Mouse (Mus musculus): ENCODE measurements at regions not wholly inside any gene's neighbourhood (a gene's known extent, or its start where the extent isn't known, plus 50 kb on each side); places are given as distances from the start of the nearest gene placed in this dataset.

DNA sequence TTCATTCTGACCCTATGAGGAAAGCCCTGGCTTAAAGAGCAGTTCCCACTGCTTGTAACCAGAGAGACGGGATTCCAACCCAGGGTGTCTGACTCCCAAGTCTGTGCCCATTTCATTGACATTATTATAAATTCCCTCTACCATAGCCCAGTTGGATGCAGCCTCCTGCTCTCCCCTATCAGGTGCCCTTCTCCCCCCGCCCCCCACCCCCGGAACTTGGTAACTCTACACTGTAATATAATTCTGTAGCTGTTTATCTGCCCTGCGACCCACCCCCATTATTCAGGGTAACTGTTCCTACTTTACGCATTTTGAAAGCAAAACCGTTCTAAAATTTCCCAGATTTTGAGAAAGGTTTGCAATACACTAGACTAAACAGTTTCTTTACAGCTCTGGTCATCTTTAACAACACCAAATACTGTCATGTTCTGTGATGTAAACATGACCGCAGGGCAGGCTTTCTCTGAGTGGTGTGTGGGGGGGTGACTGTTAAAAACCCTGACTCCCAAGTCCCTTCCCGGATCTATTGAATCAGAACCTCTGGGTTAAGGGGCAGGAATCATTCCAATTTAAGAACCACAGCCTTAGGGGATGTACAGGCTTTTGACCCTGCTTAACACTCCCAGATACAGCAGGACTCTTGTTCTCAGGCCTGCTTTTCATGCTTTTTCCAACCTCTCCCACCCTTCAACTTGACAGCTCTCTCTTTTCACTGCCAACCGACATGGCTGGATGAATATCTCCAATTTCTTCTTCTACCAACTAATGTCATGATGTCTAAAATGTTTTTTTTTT, 283.8 kb downstream of the Dhx15 start:
- Histone ChIP-seq H3K9me3 (no peaks in the 10 kb centered on the region), H3K36me3 (replicated peaks) (no peaks in the 10 kb centered on the region), H3K27me3 (replicated peaks) (no peaks in the 10 kb centered on the region), H3K4me3 (no peak overlapping the region), H3K4me1 (no peaks in the 10 kb centered on the region), H3K4me2 (no peak overlapping the region), H3K27ac (no peak overlapping the region), H3K9ac (no peak overlapping the region)
- 88% methylated on average over 9 of the region's 9 CpGs for WGBS
- ATAC-seq (replicated peaks) = no peak

DNA sequence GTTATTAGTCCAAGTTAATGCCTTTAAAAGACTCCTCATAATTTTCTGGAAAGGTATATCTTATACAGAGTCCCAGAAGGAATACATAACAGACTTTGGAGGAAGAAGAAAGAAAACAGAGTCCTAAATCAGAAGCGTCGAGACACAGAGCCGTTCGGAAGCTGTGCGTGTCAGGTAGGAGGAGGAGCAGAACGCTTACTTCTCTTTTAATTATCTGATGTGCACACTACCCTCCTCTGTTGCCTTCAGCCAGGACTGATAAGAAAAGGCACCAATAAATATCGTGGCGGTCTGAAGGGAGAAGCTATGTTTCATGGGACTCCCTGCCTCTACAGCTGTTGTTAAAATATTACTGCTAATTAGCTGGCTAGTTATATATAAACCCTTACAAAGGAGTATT, 296.2 kb downstream of the Dhx15 start:
- Histone ChIP-seq H3K36me3 (replicated peaks) (no peaks in the 10 kb centered on the region), H3K4me3 (no peak overlapping the region), H3K4me2 (no peak overlapping the region), H3K9ac (no peak overlapping the region), H3K27ac (no peak overlapping the region), H3K9me3 (no peaks in the 10 kb centered on the region), H3K4me1 (no peaks in the 10 kb centered on the region), H3K27me3 (replicated peaks) (no peaks in the 10 kb centered on the region)
- ATAC-seq (replicated peaks) = no peak
- 67% methylated on average over 8 of the region's 8 CpGs for WGBS

GRCm38 (mm10) chr5:51891341-51891740, 299.0 kb downstream of the Dhx15 start:
- Histone ChIP-seq H3K27ac (no peak overlapping the region), H3K4me1 (no peaks in the 10 kb centered on the region), H3K36me3 (replicated peaks) (no peaks in the 10 kb centered on the region), H3K9ac (no peak overlapping the region), H3K4me2 (no peak overlapping the region), H3K27me3 (replicated peaks) (no peaks in the 10 kb centered on the region), H3K4me3 (no peak overlapping the region), H3K9me3 (no peaks in the 10 kb centered on the region)
- 55% methylated on average over 4 of the region's 4 CpGs for WGBS
- ATAC-seq (replicated peaks) = no peak

DNA sequence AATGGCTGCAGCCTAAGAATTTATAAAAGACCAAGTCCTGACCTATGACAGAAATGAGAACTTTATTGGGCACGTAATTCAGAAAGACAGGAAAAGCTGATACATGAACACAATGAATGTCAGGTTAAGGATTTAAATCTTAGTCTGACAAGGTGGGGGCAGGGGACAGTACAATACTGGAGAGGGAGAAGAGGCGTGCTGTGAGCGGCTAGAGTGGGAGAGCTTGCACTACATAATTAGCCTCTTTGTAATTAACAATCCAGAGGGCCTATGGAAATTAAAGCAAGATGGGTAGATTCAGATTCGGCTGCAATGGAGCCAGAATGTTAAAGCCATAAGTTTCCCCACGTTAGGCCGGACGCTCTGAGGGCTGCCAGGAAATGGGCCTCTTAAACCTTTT, 301.9 kb downstream of the Dhx15 start:
- Histone ChIP-seq H3K9ac (no peak overlapping the region), H3K27me3 (replicated peaks) (no peaks in the 10 kb centered on the region), H3K36me3 (replicated peaks) (no peaks in the 10 kb centered on the region), H3K4me1 (no peaks in the 10 kb centered on the region), H3K27ac (no peak overlapping the region), H3K9me3 (no peaks in the 10 kb centered on the region), H3K4me3 (no peak overlapping the region), H3K4me2 (no peak overlapping the region)
- WGBS = 42% methylated on average over 7 of the region's 7 CpGs
- ATAC-seq (replicated peaks) = no peak; the same call in 1 of the 2 replicates

DNA sequence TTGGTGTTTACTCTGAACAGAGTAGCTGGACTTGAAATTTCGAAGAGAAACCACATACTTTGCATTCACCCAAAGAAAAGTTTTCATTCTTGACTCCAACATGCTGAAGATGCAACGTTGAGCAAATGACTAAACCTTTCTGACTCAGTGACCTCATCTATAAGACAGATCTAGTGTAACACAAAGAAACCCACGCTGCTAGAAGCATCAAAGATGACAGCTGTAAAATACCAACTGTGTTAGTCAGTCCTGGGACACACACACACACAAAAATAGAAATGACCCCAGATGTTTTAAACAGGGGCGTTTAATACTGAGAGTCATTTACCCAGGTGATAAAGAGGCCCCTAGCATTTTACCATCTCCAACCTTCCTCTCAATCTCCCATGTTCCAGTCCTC, 307.7 kb downstream of the Dhx15 start:
- H3K36me3 ChIP-seq (replicated peaks) = no peaks in the 10 kb centered on the region
- no peak overlapping the region for H3K27ac ChIP-seq
- no peaks in the 10 kb centered on the region for H3K4me1 ChIP-seq
- ATAC-seq (replicated peaks) = no peak
- no peak overlapping the region for H3K9ac ChIP-seq
- no peaks in the 10 kb centered on the region for H3K9me3 ChIP-seq
- H3K4me2 ChIP-seq = no peak overlapping the region
- 64% methylated on average over 4 of the region's 4 CpGs for WGBS
- no peak overlapping the region for H3K4me3 ChIP-seq
- no peaks in the 10 kb centered on the region for H3K27me3 ChIP-seq (replicated peaks)

DNA sequence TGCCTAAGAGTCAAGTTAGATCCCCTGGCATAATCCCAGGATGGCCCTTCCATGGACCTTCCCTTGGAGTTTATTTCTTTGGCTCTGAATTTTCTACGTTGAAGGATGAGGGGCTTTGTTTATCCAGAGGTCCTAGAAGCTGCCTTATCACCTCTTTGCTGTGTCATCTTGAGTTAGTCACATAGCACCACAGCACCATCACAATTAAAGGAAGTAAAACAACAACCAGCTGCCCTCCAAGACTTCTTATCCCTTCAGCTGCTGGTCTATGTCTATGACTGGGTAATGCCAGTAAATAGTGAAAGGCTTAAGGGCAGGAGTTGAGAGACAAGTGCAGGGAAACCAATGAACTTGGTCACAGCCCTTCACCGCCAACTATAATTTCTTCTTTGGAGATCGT, 308.1 kb downstream of the Dhx15 start:
- Histone ChIP-seq H3K27me3 (replicated peaks) (no peaks in the 10 kb centered on the region), H3K9me3 (no peaks in the 10 kb centered on the region), H3K27ac (no peak overlapping the region), H3K9ac (no peak overlapping the region), H3K4me1 (no peaks in the 10 kb centered on the region), H3K4me3 (no peak overlapping the region), H3K4me2 (no peak overlapping the region), H3K36me3 (replicated peaks) (no peaks in the 10 kb centered on the region)
- 86% methylated on average over 3 of the region's 3 CpGs for WGBS
- no peak for ATAC-seq (replicated peaks)

DNA sequence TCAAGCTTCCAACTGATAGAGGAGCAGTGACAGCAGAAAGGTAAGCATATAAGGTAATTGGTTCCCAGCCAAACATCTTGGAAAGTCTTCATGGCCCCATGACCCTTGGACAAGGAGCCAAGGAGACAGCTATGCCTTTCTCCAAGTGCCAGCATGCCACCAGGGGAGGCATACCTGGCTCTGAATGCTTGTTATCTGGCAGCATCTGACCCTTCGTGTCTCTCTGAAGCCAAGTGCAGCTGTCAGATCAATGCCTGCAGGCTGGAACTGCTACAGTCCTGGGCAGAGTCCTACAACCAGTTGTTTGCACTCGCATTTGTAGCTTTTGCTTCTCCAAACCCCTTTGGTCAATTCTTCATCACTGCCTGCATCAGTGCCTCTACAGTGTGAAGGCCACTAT, 309.3 kb upstream of the Ppargc1a start:
- Histone ChIP-seq H3K9ac (no peak overlapping the region), H3K36me3 (replicated peaks) (no peaks in the 10 kb centered on the region), H3K27me3 (replicated peaks) (no peaks in the 10 kb centered on the region), H3K9me3 (no peaks in the 10 kb centered on the region), H3K4me1 (no peaks in the 10 kb centered on the region), H3K4me2 (no peak overlapping the region), H3K4me3 (no peak overlapping the region), H3K27ac (no peak overlapping the region)
- no peak for ATAC-seq (replicated peaks)
- 94% methylated on average over 2 of the region's 2 CpGs for WGBS

DNA sequence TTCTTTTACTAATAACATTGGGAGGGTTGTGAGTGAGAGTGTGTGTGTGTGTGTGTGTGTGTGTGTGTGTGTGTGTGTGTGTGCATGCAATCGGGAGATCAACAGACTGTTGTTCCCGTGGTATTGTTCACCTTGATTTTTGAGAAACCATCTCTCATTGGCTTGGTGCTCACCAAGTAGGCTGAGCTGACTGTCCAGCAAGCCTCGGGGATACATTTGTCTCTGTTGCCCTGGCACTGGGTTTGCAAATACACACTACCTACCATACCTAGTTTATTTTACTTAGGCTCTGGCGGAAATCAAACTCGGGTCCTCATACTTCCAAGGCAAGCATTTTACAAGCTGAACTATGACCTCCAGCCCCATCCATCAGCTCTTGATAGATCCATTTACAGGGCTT, 306.0 kb upstream of the Ppargc1a start:
- H3K9me3 ChIP-seq = no peaks in the 10 kb centered on the region
- H3K36me3 ChIP-seq (replicated peaks) = no peaks in the 10 kb centered on the region
- H3K9ac ChIP-seq = no peak overlapping the region
- no peaks in the 10 kb centered on the region for H3K27me3 ChIP-seq (replicated peaks)
- no peak overlapping the region for H3K27ac ChIP-seq
- no peak for ATAC-seq (replicated peaks)
- H3K4me3 ChIP-seq = no peak overlapping the region
- no peaks in the 10 kb centered on the region for H3K4me1 ChIP-seq
- 97% methylated on average over 5 of the region's 5 CpGs for WGBS
- no peak overlapping the region for H3K4me2 ChIP-seq

DNA sequence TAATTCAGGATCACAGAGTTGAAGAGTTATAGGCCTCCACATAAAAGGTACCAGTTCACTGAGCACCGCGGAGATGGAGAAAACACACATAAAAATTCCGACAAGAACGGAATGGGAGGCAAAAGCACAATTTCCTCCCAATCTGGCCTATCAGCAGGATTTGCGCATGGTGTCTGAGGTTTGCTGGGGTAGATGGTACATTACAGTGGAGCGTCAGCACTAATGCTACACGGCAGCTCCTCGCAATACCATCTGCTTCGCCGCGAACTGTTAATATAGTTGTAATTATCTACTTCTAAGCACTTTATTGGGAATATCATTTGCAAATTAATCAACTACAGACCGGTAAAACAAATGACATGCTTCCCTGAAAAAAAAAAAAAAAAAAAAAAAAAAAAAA, 304.2 kb upstream of the Ppargc1a start:
- no peaks in the 10 kb centered on the region for H3K36me3 ChIP-seq (replicated peaks)
- no peaks in the 10 kb centered on the region for H3K9me3 ChIP-seq
- H3K4me1 ChIP-seq = no peaks in the 10 kb centered on the region
- no peak overlapping the region for H3K4me2 ChIP-seq
- WGBS = 93% methylated on average over 12 of the region's 12 CpGs
- no peaks in the 10 kb centered on the region for H3K27me3 ChIP-seq (replicated peaks)
- H3K4me3 ChIP-seq = no peak overlapping the region
- no peak overlapping the region for H3K27ac ChIP-seq
- no peak overlapping the region for H3K9ac ChIP-seq
- ATAC-seq (replicated peaks) = no peak

DNA sequence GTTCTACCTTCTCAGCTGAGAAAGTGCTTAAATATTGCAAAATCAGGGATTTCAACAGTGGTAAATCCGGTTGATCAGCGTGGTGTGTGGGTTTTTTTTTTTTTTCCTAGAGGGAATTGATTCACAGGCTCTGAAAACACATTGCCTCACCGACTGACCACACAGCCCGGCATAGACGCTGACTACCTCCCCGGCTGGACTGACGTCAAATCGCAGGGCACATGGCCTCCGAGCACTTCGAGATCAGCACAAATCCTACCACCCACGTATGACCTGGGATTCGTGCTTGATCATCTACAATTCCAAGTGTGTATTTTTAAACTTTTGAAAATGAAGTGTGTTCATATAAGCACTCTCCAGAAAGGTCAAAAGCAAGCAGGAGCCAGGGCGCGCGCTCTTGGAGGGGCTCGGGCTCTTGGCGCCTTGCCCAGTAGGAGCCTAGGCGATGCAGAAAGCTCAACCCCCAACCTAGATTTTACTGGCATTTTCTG, 300.7 kb upstream of the Ppargc1a start:
- no peak overlapping the region for H3K4me3 ChIP-seq
- no peaks in the 10 kb centered on the region for H3K4me1 ChIP-seq
- no peak overlapping the region for H3K4me2 ChIP-seq
- H3K27me3 ChIP-seq (replicated peaks) = no peaks in the 10 kb centered on the region
- no peaks in the 10 kb centered on the region for H3K9me3 ChIP-seq
- WGBS = 88% methylated on average over 18 of the region's 18 CpGs
- no peaks in the 10 kb centered on the region for H3K36me3 ChIP-seq (replicated peaks)
- H3K27ac ChIP-seq = no peak overlapping the region
- no peak overlapping the region for H3K9ac ChIP-seq
- no peak for ATAC-seq (replicated peaks)

- no peaks in the 10 kb centered on the region for H3K4me1 ChIP-seq
- no peak overlapping the region for H3K4me3 ChIP-seq
- H3K36me3 ChIP-seq (replicated peaks) = no peaks in the 10 kb centered on the region
- H3K27ac ChIP-seq = no peak overlapping the region
- no peaks in the 10 kb centered on the region for H3K9me3 ChIP-seq
- no peak overlapping the region for H3K4me2 ChIP-seq
- WGBS = 69% methylated on average over 2 of the region's 2 CpGs
- no peak for ATAC-seq (replicated peaks)
- no peaks in the 10 kb centered on the region for H3K27me3 ChIP-seq (replicated peaks)
- no peak overlapping the region for H3K9ac ChIP-seq
Measured at GRCm38 (mm10) chr5:51866002-51866401, 298.5 kb upstream of the Ppargc1a start.

DNA sequence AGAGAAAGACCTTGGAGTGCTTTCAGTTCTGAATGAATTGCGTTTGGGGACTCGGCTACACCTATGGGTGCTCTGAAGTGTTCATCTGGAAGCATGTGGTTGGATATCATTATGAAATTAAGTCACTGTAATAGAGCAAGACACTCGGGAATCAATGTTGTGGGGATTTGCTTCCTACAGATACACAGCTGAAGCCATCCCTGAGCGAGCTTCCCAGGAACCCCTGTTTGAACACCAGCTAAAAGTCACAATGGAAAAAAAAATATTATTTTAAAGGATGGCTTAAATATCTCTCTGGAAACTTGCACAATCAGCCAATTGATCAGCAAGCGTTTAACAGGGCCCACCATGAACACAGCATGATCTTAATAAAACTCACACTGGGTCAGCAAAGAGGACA, 293.0 kb upstream of the Ppargc1a start:
- Histone ChIP-seq H3K9me3 (no peaks in the 10 kb centered on the region), H3K9ac (no peak overlapping the region), H3K27me3 (replicated peaks) (no peaks in the 10 kb centered on the region), H3K36me3 (replicated peaks) (no peaks in the 10 kb centered on the region), H3K27ac (no peak overlapping the region), H3K4me1 (no peaks in the 10 kb centered on the region), H3K4me3 (no peak overlapping the region), H3K4me2 (no peak overlapping the region)
- WGBS = 77% methylated on average over 5 of the region's 5 CpGs
- ATAC-seq (replicated peaks) = no peak

DNA sequence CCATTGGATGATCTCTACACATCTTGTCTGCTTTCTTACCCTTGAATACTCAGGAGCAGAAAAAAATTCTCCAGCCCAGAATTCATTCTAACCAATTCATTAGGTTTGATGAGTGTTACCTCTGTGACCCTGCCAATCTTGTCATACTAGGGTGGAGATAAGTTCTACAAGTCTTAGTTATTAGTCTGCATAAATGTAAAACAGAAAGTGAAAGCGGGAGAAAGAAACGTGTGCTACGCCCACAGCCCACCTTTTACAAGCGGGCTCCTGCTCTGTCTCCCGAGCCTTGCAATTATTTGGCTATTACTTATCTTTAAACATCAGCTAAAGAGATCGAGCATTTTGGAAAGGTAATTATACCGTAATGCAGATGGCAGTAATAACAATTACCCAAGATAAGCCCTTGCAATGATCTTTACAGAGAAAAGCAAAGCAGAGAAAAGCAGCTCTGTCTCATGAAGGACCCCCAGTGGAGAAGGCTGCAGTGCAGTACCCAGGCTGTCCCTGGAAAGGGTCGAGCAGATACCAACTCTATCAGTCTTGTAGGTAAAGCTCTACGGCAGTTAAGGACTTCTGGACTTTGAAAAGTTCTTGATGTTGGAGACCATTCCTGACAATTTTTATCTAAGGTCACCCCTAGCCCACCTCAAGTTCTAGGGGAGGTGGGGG, 286.1 kb upstream of the Ppargc1a start:
- H3K4me1 ChIP-seq = 0 out of 2 replicates have a peak, but pooled peaks cover 3% of the 10 kb centered on the region
- H3K9me3 ChIP-seq = no peaks in the 10 kb centered on the region
- no peaks in the 10 kb centered on the region for H3K36me3 ChIP-seq (replicated peaks)
- no peaks in the 10 kb centered on the region for H3K27me3 ChIP-seq (replicated peaks)
- ATAC-seq (replicated peaks) = no peak
- H3K4me3 ChIP-seq = no peak overlapping the region
- H3K27ac ChIP-seq = no peak overlapping the region
- H3K4me2 ChIP-seq = no peak overlapping the region
- 69% methylated on average over 9 of the region's 9 CpGs for WGBS
- no peak overlapping the region for H3K9ac ChIP-seq
